Mouse (Mus musculus) bone marrow, adult 2 months (tissue): ENCODE results near the gene Crocc2. TPM values are rescaled to one million over a fixed set of nuclear protein-coding genes. Genes with fewer than 3 reads are reported as not detected.

ENCODE experiments used
- H3K27ac ChIP-seq: fragments of 200-500 bp; 2 replicates; pipeline ENCODE4 v1.5.1; 2012; ENCODE audit warnings: low read depth, mild to moderate bottlenecking, control low read depth, inconsistent platforms, low read length; ENCODE audit not compliant: control insufficient read depth, poor library complexity, insufficient read depth
- H3K4me1 ChIP-seq: fragments of 200-500 bp; 2 replicates; pipeline ENCODE4 v1.6.1; 2011; ENCODE audit warnings: low read length; ENCODE audit not compliant: control insufficient read depth, insufficient read depth
- H3K4me3 ChIP-seq: fragments of 200-500 bp; replicated peaks from 2 replicates; pipeline ENCODE3; 2011; ENCODE audit warnings: mild to moderate bottlenecking, low read depth, low read length, control low read depth; ENCODE audit not compliant: control insufficient read depth
- CTCF ChIP-seq: fragments of 200-500 bp; IDR thresholded peaks from 2 replicates; pipeline ENCODE4 v1.5.1; 2011; ENCODE audit warnings: low read length, control low read depth; ENCODE audit not compliant: control insufficient read depth, insufficient read depth
- POLR2A ChIP-seq: fragments of 200-500 bp; IDR thresholded peaks from 2 replicates; pipeline ENCODE4 v1.6.1; 2011; ENCODE audit warnings: low read depth, mild to moderate bottlenecking, control low read depth, low read length, borderline replicate concordance; ENCODE audit not compliant: control insufficient read depth
- WGBS: fragments of 180-500 bp; shearing (Covaris S2); methylation state at CpG from one replicate; pipeline ENCODE4 v1.1.7; 2018; 5-methylcytosine and 5-hydroxymethylcytosine counted together
- polyA plus RNA-seq: library from polyadenylated mRNA; stranded (reverse); fragments of >200 nt; gene quantifications from 2 replicates; pipeline ENCODE4 v1.2.4, GENCODE M21; 2011; ENCODE audit warnings: low replicate concordance; ENCODE audit not compliant: missing spikeins, insufficient read depth, insufficient read length

Gene Crocc2
- polyA plus RNA-seq, 1 experiment: not detected

DNA sequence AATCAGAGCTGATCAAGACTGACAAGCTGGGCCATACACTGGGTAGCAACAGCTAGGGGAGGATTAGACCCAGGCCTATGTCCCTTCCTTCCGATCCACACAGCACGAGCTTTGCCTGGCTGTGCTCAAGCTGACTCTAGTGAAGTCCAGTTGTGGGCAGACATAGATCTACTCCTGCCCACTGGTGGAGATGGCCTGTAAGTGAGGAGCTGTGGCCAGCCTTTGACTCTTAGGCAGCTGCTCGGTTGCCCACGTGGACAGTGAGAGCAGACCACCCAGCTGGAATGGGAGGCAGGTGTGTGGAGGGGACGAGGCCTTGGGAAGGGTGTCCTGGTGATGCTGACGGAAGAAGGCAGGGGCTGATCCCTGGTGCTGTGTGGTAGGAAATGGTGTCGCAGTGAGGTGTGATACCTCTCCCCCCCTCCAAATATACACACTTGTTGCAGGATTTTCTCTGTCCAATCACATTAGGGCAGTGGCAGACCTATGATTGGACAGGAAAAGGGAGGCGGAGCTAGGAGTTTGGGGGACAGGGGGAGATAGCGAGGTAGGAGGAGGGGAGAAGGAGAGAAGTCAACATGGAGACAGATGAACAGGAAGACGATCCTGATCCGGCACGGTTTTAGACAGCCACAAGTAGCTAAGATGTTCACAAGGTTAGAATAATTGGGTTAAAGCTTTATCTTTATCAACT lies 37.9 kb downstream of the Crocc2 start:
- Histone ChIP-seq H3K4me1 (no peaks in the 10 kb centered on the region; the same call in 1 of the 2 replicates), H3K27ac (no peak overlapping the region), H3K4me3 (no peak overlapping the region)
- TF ChIP-seq POLR2A (no peak), CTCF (no peak)
- WGBS: 77% methylated on average over 12 of the region's 12 CpGs

DNA sequence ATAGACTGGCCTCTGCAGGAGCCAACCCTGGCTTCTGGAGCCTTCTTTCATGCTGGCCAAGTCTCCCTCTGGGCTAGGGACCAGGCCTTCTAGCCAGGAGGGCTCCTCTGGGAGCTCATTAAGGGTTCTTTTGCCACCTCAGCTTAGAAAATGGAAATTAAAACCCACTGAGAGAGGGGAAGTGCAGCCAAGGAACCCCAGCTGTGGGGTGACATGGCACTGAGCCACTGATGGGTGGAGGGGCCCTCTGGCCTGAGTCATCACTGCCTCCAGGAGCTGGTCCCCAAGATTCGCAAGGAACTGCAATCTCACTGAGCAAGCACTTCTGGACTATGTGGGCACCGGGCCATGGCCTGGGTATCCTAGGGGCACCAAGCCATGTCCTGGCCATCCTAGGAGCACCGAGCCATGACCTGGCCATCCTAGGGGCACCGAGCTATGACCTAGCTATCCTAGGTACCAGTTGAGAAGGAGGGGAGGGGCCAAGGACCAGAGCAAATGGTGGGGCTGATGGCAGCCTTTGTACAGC lies 39.1 kb downstream of the Crocc2 start:
- 66% methylated on average over 4 of the region's 4 CpGs for WGBS
- no peak overlapping the region for H3K4me3 ChIP-seq
- TF ChIP-seq POLR2A (no peak), CTCF (no peak)

DNA sequence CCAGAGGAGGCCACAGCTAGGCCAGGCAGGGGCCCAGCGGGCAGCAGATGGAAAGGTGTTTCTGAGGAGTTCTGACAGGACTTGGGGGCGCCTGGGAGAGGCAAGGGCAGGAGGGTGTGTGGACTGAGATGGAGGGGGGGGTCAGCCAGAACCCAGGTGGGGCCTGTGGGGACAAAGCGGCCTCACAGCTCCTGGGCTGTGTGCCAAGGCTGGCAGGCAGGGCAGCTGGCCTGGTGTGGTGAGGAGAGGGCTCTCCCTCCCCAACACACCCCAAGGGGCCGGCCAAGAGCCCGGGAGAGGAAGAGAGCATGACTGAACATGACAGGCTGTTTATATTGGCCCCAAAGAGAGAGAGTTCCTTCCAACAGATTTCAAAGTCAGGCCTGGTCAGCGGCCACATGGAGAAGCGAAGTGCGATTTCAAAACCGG lies 41.7 kb downstream of the Crocc2 start:
- 5% methylated on average over 9 of the region's 9 CpGs for WGBS
- Histone ChIP-seq H3K4me3 (no peak overlapping the region), H3K27ac (no peak overlapping the region), H3K4me1 (no peaks in the 10 kb centered on the region; the same call in 1 of the 2 replicates)
- no peak for TF ChIP-seq POLR2A
- TF ChIP-seq CTCF: no peak

More for the DNA sequence above, 39.1 kb downstream of the Crocc2 start:
- Histone ChIP-seq H3K27ac (no peak overlapping the region), H3K4me1 (no peaks in the 10 kb centered on the region; the same call in 1 of the 2 replicates)

DNA sequence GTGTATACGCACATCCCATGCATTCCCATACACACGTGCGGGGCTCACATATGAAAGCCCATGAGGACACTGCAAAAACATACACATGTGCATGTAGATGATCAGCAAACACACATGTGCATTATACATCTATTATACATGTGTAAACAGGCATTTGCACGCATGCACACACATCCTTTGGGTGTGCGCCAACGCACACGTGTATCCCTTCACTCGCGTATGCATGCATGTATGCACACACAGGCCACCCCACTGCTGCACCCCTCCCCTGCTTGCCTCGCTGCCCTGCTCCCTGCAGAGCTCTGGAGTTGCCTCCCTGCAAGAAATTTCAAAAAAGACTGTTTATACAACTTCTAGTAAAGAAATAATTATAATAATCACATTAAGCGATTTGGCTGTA lies 42.5 kb downstream of the Crocc2 start:
- TF ChIP-seq CTCF (no peak), POLR2A (no peak)
- no peak overlapping the region for H3K27ac ChIP-seq
- WGBS: 82% methylated on average over 11 of the region's 11 CpGs
- no peaks in the 10 kb centered on the region; the same call in 1 of the 2 replicates for H3K4me1 ChIP-seq
- H3K4me3 ChIP-seq: no peak overlapping the region

DNA sequence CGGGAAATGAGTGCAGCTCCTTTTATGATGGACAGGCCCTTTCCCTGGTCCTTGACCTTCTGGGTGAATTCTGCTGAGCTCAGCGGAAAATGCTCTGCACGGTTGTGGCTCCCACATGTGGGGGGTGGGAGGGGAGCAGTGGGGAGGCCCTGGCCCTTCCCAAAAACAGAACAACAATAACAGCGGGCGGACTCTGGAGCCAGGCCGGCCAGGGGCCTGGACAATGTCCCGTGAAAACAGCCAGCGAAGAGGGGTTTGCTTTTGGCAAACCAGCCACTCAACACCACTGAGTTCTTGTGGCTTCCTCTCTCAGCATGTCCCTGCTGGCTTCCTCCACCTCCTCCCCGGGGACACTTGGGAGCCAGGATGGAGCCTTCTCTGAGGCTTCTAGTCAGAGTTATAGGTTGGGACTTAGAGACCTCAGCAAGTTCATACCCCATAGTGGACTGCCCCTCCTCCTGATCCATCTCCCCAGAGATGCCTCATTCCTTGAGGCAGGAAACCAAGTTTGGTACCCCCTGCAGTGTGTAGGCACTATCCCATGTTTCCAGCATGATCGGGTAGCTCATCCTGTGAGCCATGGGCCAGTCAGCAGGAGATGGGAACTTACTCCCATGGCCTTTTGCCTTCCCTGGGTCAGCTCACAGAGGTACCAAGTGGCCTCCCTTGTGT lies 43.2 kb downstream of the Crocc2 start:
- 63% methylated on average over 10 of the region's 10 CpGs for WGBS

DNA sequence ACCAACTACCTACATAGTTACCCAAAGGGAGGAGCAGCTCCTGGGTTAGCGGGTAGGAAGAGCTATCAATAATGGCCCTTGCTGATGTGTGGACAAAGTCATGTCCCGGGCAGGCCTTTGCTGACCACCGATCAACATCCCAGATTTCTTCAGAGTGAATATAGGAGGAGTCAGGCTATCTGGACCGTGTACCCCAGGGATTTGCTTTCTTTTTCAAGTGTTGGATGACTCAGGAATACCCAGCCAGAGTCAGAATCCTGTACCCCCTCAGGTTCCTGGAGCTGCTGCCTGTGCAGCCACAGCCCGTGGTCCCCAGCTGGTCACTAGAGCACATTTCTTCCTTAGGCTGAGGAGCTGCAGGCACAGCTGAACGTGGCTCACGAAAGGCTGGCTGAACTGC lies 43.9 kb downstream of the Crocc2 start:
- no peak for TF ChIP-seq POLR2A
- no peak for TF ChIP-seq CTCF
- WGBS: 70% methylated on average over 7 of the region's 7 CpGs
- H3K4me1 ChIP-seq: no peaks in the 10 kb centered on the region; the same call in 1 of the 2 replicates
- no peak overlapping the region for H3K4me3 ChIP-seq
- H3K27ac ChIP-seq: no peak overlapping the region

More for the DNA sequence above, 43.2 kb downstream of the Crocc2 start:
- Histone ChIP-seq H3K4me1 (no peaks in the 10 kb centered on the region; the same call in 1 of the 2 replicates), H3K27ac (no peak overlapping the region), H3K4me3 (no peak overlapping the region)
- no peak for TF ChIP-seq CTCF
- TF ChIP-seq POLR2A: no peak

DNA sequence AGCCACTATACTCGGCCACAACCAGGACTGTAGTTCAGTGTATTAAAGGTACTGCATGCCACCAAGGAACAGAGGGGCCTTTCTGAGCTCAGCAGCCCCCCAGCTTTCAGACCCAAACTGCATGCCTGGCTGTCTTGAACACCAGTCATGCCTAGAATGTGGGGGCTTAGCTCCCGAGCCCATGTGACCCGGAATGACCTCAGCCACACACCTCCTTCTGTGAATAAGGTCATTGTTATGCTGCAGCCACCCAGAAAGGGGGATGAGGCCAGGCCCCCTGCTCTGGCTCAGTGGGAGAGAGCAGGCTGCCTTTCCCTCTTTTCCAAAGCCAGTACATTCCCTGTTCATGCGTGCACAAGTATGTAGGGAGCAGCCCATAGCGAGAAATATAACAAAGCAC lies 46.1 kb downstream of the Crocc2 start:
- Histone ChIP-seq H3K4me3 (no peak overlapping the region), H3K27ac (no peak overlapping the region), H3K4me1 (no peaks in the 10 kb centered on the region; the same call in 1 of the 2 replicates)
- TF ChIP-seq CTCF: no peak
- no peak for TF ChIP-seq POLR2A
- WGBS: 68% methylated on average over 5 of the region's 5 CpGs

DNA sequence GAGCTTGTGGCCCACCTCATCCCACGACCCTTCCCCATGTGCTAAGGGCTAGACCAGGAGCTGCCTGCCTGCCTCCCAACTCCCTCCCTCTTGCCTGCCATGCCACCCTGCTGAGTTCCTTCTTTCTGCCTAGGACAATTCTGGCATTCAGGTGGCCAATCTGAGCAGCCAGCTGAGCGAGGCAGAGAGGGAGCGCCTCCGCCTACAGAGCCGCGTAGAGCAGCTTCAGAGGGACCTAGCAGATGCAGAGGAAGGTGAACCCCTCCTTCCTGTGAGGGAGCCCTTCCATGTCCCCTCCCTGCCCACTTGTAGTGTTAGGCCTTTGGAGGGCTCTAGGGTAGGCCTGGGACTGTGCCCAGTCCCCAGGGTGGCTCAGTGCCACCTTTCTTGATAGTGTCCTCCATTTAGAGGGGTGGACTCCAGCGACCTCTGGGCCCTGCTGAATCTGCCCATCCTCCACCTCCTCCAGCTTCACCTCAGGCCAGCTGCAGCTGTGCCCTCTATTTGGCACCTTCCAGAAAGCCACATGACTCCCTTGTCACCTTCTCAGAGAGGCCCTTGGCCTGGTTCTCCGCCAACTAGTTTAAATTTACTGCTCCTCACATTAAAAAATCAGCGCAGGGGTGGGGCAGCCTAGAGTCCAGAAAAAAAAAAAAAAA lies 48.4 kb downstream of the Crocc2 start:
- no peak for TF ChIP-seq CTCF
- no peak for TF ChIP-seq POLR2A
- no peak overlapping the region for H3K4me3 ChIP-seq
- 52% methylated on average over 9 of the region's 9 CpGs for WGBS
- no peaks in the 10 kb centered on the region for H3K4me1 ChIP-seq
- no peak overlapping the region for H3K27ac ChIP-seq

DNA sequence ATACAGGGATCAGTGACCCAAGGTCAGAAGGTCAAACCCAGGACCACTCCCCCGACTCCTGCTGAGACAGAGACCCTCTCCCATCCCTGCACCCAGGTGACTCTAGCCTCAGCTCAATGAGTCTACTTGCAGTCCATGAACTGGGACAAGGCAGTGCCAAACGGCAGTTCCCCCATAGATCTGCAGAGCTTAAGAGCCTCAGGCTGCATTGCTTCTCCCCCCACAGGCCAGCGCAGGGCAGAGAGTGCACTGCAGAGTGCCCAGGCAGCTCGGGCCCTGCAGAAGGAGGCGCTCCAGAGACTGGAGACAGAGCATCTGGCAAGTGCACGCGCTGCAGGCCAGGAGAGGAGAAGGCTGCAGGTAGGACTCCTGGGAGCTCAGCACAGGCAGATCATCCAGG lies 49.0 kb downstream of the Crocc2 start:
- Histone ChIP-seq H3K27ac (no peak overlapping the region), H3K4me3 (no peak overlapping the region), H3K4me1 (no peaks in the 10 kb centered on the region)
- 68% methylated on average over 7 of the region's 7 CpGs for WGBS
- TF ChIP-seq CTCF (no peak), POLR2A (no peak)
